Mouse (Mus musculus): ENCODE results near the gene Rap1a.

The Rap1a gene

GRCm38 (mm10) chr3:105717856-105718555, 83.1 kb downstream of the Rap1a start:
- DNase-seq (ENCODE audit: low read depth, low spot score) = no peak

- DNase-seq (ENCODE audit: low read depth, low spot score) = no peak
These were observed 84.7 kb downstream of the Rap1a start for GRCm38 (mm10) chr3:105716353-105717000.

- no peak for DNase-seq (ENCODE audit: low read depth, low spot score)
These were observed 86.3 kb downstream of the Rap1a start for GRCm38 (mm10) chr3:105714820-105715167.

GRCm38 (mm10) chr3:105714091-105714819, 86.9 kb downstream of the Rap1a start:
- DNase-seq (ENCODE audit: low read depth, low spot score) = no peak

- no peak for DNase-seq (ENCODE audit: low read depth, low spot score)
These were observed 88.3 kb downstream of the Rap1a start for GRCm38 (mm10) chr3:105712827-105713226.

- no peak for DNase-seq (ENCODE audit: low read depth, low spot score)
These were observed 89.4 kb downstream of the Rap1a start for GRCm38 (mm10) chr3:105711741-105712140.

- DNase-seq (ENCODE audit: low read depth, low spot score) = no peak
These were observed 90.9 kb downstream of the Rap1a start for GRCm38 (mm10) chr3:105710246-105710645.

- DNase-seq (ENCODE audit: low read depth, low spot score) = no peak
These were observed 93.5 kb downstream of the Rap1a start for GRCm38 (mm10) chr3:105707590-105707989.

GRCm38 (mm10) chr3:105706366-105707020, 94.6 kb downstream of the Rap1a start:
- no peak for DNase-seq (ENCODE audit: low read depth, low spot score)

- DNase-seq (ENCODE audit: low read depth, low spot score) = peak; percentile 12
These were observed 95.6 kb downstream of the Rap1a start for GRCm38 (mm10) chr3:105705561-105705960.

GRCm38 (mm10) chr3:105705061-105705549, 96.0 kb downstream of the Rap1a start:
- no peak for DNase-seq (ENCODE audit: low read depth, low spot score)

GRCm38 (mm10) chr3:105704031-105705008, 96.8 kb downstream of the Rap1a start, which contains the start of gene Inka2:
Gene Inka2 (plus strand): TSS chr3:105704599.
- peak; percentile 91 for DNase-seq (ENCODE audit: low read depth, low spot score)

- no peak for DNase-seq (ENCODE audit: low read depth, low spot score)
These were observed 97.6 kb downstream of the Rap1a start for GRCm38 (mm10) chr3:105703571-105703970.

- no peak for DNase-seq (ENCODE audit: low read depth, low spot score)
These were observed 99.7 kb downstream of the Rap1a start for GRCm38 (mm10) chr3:105701399-105701798.

GRCm38 (mm10) chr3:105700786-105701185, 100.3 kb downstream of the Rap1a start:
- peak; percentile 19 for DNase-seq (ENCODE audit: low read depth, low spot score)

GRCm38 (mm10) chr3:105699241-105699933, 101.7 kb downstream of the Rap1a start:
- DNase-seq (ENCODE audit: low read depth, low spot score) = no peak

- no peak for DNase-seq (ENCODE audit: low read depth, low spot score)
These were observed 102.8 kb downstream of the Rap1a start for GRCm38 (mm10) chr3:105698311-105698710.

GRCm38 (mm10) chr3:105697148-105697441, 104.0 kb downstream of the Rap1a start:
- DNase-seq (ENCODE audit: low read depth, low spot score) = no peak

- no peak for DNase-seq (ENCODE audit: low read depth, low spot score)
These were observed 104.6 kb downstream of the Rap1a start for GRCm38 (mm10) chr3:105696387-105697147.
